Mouse (Mus musculus) neutrophil, adult 5-6 weeks (primary cell): ENCODE data around the gene Nobox. TPM values are rescaled to one million over a fixed set of nuclear protein-coding genes. Genes with fewer than 3 reads are reported as not detected.

Experiments
- ATAC-seq: fragments of 151-379, 151-347 bp; 2 replicates; pipeline ENCODE4 v1.8.0; 2017; ENCODE audit warnings: mild to moderate bottlenecking, moderate TSS enrichment; ENCODE audit not compliant: insufficient number of reproducible peaks, poor library complexity, low FRiP score, severe bottlenecking; ENCODE audit errors: extremely low read depth
- total RNA-seq: library from RNA; stranded (forward); fragments of 200-1000 nt; gene quantifications from 2 replicates; pipeline ENCODE4 v1.2.3, GENCODE M21; 2017

Gene Nobox
- total RNA-seq, 1 experiment from 2014 or later = not detected

GRCm38 (mm10) chr6:43292041-43292440, 17.3 kb downstream of the Nobox start:
- no peak for ATAC-seq

DNA sequence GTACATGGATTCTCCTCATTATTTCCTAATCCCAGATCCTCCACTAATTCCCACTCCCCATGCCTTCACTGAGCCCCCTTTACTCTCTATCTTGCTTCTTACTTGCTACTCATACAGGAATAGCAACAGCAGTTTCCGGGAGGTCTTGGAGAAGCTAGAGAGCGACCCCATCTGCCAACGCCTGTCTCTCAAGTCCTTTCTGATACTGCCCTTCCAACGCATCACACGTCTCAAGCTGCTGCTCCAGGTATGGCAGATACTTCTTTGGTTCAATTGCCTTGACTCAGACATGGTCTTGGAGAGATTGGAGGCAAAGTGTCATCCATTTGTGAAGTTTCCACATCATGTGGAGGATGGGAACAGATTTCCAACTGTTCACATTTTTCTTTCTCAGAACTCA, 28.9 kb downstream of the Nobox start:
- no peak for ATAC-seq

GRCm38 (mm10) chr6:43278247-43278646, 31.1 kb downstream of the Nobox start:
- ATAC-seq = no peak

DNA sequence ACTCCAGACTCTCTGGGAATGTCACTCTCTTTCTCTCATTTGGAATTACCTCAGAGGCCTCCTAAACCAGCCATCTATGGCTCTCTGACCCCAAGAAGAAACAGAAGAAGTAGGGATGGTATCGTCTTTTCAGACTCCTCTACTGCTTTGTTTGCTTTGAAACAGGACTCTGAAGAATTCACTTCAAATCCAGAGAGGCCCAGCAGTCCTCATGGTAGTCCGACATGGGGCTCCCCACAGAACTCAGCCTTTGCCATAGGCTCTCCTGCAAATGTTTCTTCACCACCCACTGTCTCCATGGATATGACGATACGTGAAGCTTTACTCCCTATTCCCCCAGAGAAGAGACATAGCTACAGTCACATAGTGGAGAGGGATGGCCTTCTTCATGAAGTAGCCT, 35.2 kb downstream of the Nobox start:
- ATAC-seq = no peak

- no peak for ATAC-seq
These were observed 36.8 kb downstream of the Nobox start for GRCm38 (mm10) chr6:43272597-43272996.

- ATAC-seq = no peak
These were observed 43.0 kb downstream of the Nobox start for GRCm38 (mm10) chr6:43266356-43266755.

GRCm38 (mm10) chr6:43265363-43266041, 43.9 kb downstream of the Nobox start, which contains the start of gene Arhgef5:
TSS of gene Arhgef5 (plus strand) at chr6:43265582.
- ATAC-seq = 0 out of 2 replicates have a peak, but pooled peaks have one; percentile 13

- ATAC-seq = no peak
These were observed 48.6 kb downstream of the Nobox start for GRCm38 (mm10) chr6:43260756-43261155.

DNA sequence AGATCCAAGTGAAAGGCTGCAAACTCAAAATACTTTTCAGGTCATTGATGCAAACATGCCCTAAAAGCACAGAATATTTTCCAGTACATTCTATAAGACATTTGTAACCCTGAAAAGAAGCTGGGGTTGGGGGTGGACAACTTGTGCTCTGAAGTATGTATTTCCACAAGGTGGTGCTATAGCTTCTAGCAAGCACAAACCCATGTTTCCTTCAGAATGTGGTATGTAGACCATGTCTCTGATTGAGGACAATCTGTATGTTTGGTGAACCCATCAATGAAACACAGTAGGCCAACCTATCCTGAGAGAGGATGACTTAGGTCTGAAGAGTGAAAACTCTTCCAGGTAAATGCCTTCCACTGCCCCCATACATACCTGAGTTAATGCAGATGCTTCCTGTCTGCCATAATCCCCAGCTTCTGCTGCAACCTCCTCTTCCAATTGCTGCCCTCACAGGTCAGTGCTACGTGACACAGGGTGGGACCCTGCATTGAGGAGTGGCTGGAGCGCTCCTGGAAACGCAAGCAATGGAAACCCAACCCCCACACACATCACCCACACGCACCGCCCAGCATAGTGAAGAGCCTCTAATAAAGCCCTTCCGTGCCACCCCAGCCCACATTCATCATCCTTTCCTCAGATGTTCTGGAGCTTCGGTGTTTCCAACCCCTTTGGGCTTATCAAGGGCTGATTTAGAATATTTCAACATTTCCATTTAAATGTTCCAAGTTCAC, 55.0 kb downstream of the Nobox start:
- ATAC-seq = no peak

Other genes with a start within 250 kb of the Nobox start
- gene Olfr441, start 203.2 kb downstream of the Nobox start, total RNA-seq = not detected in 2 replicates
- 0.12 TPM in 1 of 2 replicates, not detected in the other for gene Olfr237-ps1, start 163.0 kb downstream of the Nobox start, total RNA-seq
- not detected in 2 replicates for gene Olfr437, start 146.3 kb downstream of the Nobox start, total RNA-seq
- gene Olfr13, start 137.4 kb downstream of the Nobox start, total RNA-seq = not detected in 2 replicates
- not detected in 2 replicates for gene Olfr435, start 112.4 kb downstream of the Nobox start, total RNA-seq
- not detected in 2 replicates for gene Olfr434, start 96.5 kb downstream of the Nobox start, total RNA-seq
- not detected in 2 replicates for gene Olfr47, start 78.0 kb downstream of the Nobox start, total RNA-seq
- gene Arhgef5, start 44.0 kb downstream of the Nobox start, total RNA-seq = 0.23 TPM in 1 of 2 replicates, not detected in the other